Mouse (Mus musculus) induced T-regulatory cell, adult 2 months (primary cell): ENCODE data around the gene Cracr2a.

Experiments
- DNase-seq: peaks from one replicate; pipeline ENCODE4 v3.0.0-alpha.2; 2012; ENCODE audit warnings: low read depth

Gene Cracr2a

GRCm38 (mm10) chr6:127693681-127694080 is 132.5 kb downstream of the Cracr2a start:
- no peak for DNase-seq

- no peak for DNase-seq
These were observed 140.1 kb downstream of the Cracr2a start for GRCm38 (mm10) chr6:127701036-127701783.

GRCm38 (mm10) chr6:127708218-127708628 is 147.1 kb downstream of the Cracr2a start:
- DNase-seq = no peak

DNA sequence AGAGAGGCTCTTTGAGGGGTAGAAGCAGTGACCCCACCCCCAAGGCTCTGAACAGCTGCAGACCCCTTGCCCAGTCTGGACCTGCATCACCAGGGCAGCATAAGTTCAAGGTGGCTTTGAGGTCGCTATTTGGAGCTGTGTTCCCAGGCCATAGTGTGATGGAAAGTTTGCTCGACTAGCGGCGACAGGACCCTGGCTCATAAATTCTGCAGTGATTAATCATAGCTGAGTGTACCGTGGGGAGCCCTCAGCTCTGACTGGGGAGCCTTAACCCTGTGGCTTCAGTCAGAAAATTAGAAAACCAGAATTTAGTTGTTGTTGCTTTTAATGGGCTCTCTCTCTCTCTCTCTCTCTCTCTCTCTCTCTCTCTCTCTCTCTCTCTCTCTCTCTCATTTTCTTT is 153.8 kb downstream of the Cracr2a start:
- DNase-seq = no peak

DNA sequence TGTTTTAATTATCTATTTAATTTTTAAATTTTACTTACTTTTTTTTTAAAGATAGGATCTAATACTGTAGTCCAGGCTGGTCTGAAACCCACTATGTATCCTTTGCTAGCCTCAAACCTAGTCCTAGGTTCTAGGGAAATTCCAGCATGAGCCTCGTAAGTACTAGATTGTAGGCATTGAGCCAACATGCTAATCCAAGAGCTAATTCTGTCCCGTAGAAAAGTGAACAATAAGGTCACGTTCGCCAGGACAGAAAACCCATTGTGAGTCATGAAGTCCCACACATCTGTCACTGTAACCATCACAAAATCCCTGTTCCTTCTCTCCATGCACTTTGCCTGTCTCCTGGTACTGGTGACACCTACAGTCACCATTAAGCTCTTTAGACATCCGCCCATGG is 154.3 kb downstream of the Cracr2a start:
- DNase-seq = no peak

GRCm38 (mm10) chr6:127717239-127718137 is 156.3 kb downstream of the Cracr2a start:
- DNase-seq = no peak

DNA sequence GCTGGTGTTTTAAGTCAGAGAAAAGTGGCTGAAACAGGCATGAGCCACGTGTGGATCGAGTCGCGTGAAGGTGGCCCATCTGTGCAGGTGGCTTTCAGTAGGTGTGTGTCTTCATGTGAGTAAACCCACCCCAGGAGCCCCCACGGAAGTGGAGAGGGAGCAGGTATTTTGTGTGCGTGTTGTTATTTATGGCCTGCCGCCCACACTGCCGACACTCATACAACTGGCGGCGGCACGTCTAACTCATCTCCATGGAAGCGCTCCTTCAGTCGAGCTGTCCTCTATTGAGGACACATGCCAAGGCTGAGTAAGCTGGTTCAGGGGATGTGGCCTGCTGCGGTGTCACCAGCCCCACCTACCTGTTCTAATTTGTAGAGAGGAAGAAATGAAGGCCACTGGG is 158.7 kb downstream of the Cracr2a start:
- DNase-seq = no peak

DNA sequence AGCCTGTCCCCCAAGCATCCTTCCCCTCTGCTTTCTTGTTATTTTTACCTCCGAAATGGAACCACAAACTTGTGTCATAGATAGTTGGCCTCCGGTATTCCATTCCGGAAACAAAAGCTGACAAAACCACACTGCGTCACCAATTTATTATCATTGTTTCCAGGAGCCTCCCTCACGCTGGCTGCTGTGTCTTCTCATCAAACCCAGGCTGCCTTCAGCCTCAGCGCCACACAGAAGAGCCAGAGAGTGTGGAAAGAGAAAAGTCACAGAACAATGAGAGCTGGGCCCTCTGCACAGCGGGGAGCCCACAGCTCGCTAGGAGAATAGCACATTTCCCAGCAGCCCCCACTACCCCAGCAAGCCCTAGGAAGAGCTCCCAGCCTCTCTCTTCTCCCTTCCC is 162.0 kb downstream of the Cracr2a start:
- no peak for DNase-seq
